Mouse (Mus musculus): Measurements from ENCODE around the gene Tmem208. TPM values are rescaled to one million over a fixed set of nuclear protein-coding genes. Genes with fewer than 3 reads are reported as not detected.

Gene Tmem208
- polyA plus RNA-seq, 1 experiment: 67.8 TPM

- peaks cover 5% of the 10 kb centered on the region for H3K27me3 ChIP-seq (ENCODE audit: control insufficient read depth, insufficient read depth, low read length)
- DNase-seq (ENCODE audit: low read depth in 1 of 2, low spot score in 2 of 2): no peak
- H3K36me3 ChIP-seq (ENCODE audit: control insufficient read depth, insufficient read depth, low read length): no peaks in the 10 kb centered on the region
- H3K27ac ChIP-seq (ENCODE audit: insufficient read depth, low read length): no peak overlapping the region
- no peak for TF ChIP-seq CTCF (IDR thresholded peaks at IDR 0.05; ENCODE audit: extremely low read depth, insufficient read depth, insufficient read length, insufficient replicate concordance)
- TF ChIP-seq POLR2A (IDR thresholded peaks at IDR 0.05; ENCODE audit: low read depth, low read length): no peak
- no peak overlapping the region for H3K4me3 ChIP-seq (ENCODE audit: extremely low read depth, insufficient read depth, insufficient read length)
- peaks cover 10% of the 10 kb centered on the region for H3K4me1 ChIP-seq (ENCODE audit: control insufficient read depth, insufficient read depth, insufficient read length)
- WGBS: 82% methylated on average over 7 of the region's 7 CpGs
These were observed 24.0 kb downstream of the Tmem208 start for GRCm38 (mm10) chr8:105350186-105350585.

GRCm38 (mm10) chr8:105353583-105354135 is 27.5 kb downstream of the Tmem208 start:
- Histone ChIP-seq H3K4me3 (ENCODE audit: extremely low read depth, insufficient read depth, insufficient read length) (no peak overlapping the region), H3K4me1 (ENCODE audit: control insufficient read depth, insufficient read depth, insufficient read length) (peaks cover 9% of the 10 kb centered on the region), H3K27me3 (ENCODE audit: control insufficient read depth, insufficient read depth, low read length) (peaks cover 5% of the 10 kb centered on the region), H3K27ac (ENCODE audit: insufficient read depth, low read length) (no peak overlapping the region), H3K36me3 (ENCODE audit: control insufficient read depth, insufficient read depth, low read length) (no peaks in the 10 kb centered on the region)
- no peak for TF ChIP-seq CTCF (IDR thresholded peaks at IDR 0.05; ENCODE audit: extremely low read depth, insufficient read depth, insufficient read length, insufficient replicate concordance)
- TF ChIP-seq POLR2A (IDR thresholded peaks at IDR 0.05; ENCODE audit: low read depth, low read length): no peak
- 93% methylated on average over 8 of the region's 8 CpGs for WGBS
- no peak for DNase-seq (ENCODE audit: low read depth in 1 of 2, low spot score in 2 of 2)

DNA sequence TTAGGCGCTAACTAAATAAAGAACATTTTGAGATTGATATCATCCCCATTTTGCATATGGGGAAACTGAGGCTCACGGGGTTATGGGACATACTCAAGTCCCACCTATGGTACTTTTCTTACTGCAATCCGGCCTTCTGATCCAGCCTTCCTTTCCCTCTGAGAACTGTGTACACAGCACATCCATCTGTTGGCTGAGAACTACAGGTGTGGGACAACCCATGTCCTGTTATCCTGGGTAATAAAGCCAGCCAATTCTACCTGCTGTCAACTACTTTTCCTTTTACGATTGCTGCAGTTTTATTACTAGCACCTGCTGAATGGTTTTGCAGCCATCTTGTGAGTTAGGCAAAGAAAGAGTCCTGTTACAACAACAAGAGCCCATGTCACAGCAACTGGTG is 28.4 kb downstream of the Tmem208 start:
- 91% methylated on average over 4 of the region's 4 CpGs for WGBS
- H3K27ac ChIP-seq (ENCODE audit: insufficient read depth, low read length): no peak overlapping the region

DNA sequence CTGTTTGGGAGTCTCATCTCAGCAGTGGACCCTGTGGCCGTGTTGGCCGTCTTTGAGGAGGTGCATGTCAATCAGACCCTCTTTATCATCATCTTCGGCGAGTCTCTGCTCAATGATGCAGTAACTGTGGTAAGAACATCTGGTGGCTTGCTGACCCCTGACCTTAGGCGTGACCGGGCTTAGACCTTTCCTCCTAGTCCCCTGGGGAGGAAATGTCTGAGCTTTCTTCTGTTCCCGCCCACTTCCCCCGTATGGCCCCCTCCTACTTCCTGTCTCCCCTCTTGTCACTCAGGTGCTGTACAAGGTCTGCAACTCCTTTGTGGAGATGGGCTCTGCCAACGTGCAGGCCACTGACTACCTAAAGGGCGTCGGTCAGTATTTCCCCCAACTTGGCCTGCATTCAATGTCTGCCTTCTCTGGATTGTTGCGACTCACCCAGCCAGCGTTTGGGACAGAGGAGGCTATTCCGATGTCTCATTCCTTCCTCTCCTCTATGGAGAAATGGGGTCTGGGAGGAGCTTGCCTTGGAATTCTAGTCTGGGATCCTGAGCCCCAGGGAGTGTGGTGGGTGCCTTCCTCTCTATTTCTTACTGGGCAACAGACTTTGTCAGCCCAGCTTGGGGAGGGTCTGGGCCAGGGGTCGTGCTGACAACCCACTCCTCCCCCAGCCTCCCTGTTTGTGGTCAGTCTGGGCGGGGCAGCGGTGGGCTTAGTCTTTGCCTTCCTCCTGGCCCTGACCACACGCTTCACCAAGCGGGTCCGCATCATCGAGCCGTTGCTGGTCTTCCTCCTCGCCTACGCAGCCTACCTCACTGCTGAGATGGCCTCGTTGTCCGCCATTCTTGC is 29.2 kb downstream of the Tmem208 start:
- Histone ChIP-seq H3K27me3 (ENCODE audit: control insufficient read depth, insufficient read depth, low read length) (no peaks in the 10 kb centered on the region), H3K4me1 (ENCODE audit: control insufficient read depth, insufficient read depth, insufficient read length) (peaks cover 2% of the 10 kb centered on the region; the same call in 1 of the 2 replicates), H3K27ac (ENCODE audit: insufficient read depth, low read length) (no peak overlapping the region), H3K4me3 (ENCODE audit: extremely low read depth, insufficient read depth, insufficient read length) (no peak overlapping the region), H3K36me3 (ENCODE audit: control insufficient read depth, insufficient read depth, low read length) (no peaks in the 10 kb centered on the region)
- no peak for TF ChIP-seq POLR2A (IDR thresholded peaks at IDR 0.05; ENCODE audit: low read depth, low read length)
- TF ChIP-seq CTCF (IDR thresholded peaks at IDR 0.05; ENCODE audit: extremely low read depth, insufficient read depth, insufficient read length, insufficient replicate concordance): no peak
- DNase-seq (ENCODE audit: low read depth in 1 of 2, low spot score in 2 of 2): peak in 1 of 2 experiments; percentile 49
- 59% methylated on average over 26 of the region's 26 CpGs for WGBS

More for the DNA sequence above, 28.4 kb downstream of the Tmem208 start:
- H3K4me1 ChIP-seq (ENCODE audit: control insufficient read depth, insufficient read depth, insufficient read length): peaks cover 2% of the 10 kb centered on the region; the same call in 1 of the 2 replicates
- H3K27me3 ChIP-seq (ENCODE audit: control insufficient read depth, insufficient read depth, low read length): no peaks in the 10 kb centered on the region; the same call in 1 of the 2 replicates
- DNase-seq (ENCODE audit: low read depth in 1 of 2, low spot score in 2 of 2): no peak
- no peak for TF ChIP-seq CTCF (IDR thresholded peaks at IDR 0.05; ENCODE audit: extremely low read depth, insufficient read depth, insufficient read length, insufficient replicate concordance)
- TF ChIP-seq POLR2A (IDR thresholded peaks at IDR 0.05; ENCODE audit: low read depth, low read length): no peak
- H3K36me3 ChIP-seq (ENCODE audit: control insufficient read depth, insufficient read depth, low read length): no peaks in the 10 kb centered on the region
- H3K4me3 ChIP-seq (ENCODE audit: extremely low read depth, insufficient read depth, insufficient read length): no peak overlapping the region

- DNase-seq (ENCODE audit: low read depth in 1 of 2, low spot score in 2 of 2): no peak
- H3K4me3 ChIP-seq (ENCODE audit: extremely low read depth, insufficient read depth, insufficient read length): no peak overlapping the region
- H3K36me3 ChIP-seq (ENCODE audit: control insufficient read depth, insufficient read depth, low read length): no peaks in the 10 kb centered on the region
- H3K4me1 ChIP-seq (ENCODE audit: control insufficient read depth, insufficient read depth, insufficient read length): peaks cover 2% of the 10 kb centered on the region; the same call in 1 of the 2 replicates
- 97% methylated on average over 14 of the region's 14 CpGs for WGBS
- no peak overlapping the region for H3K27ac ChIP-seq (ENCODE audit: insufficient read depth, low read length)
- no peaks in the 10 kb centered on the region for H3K27me3 ChIP-seq (ENCODE audit: control insufficient read depth, insufficient read depth, low read length)
- no peak for TF ChIP-seq CTCF (IDR thresholded peaks at IDR 0.05; ENCODE audit: extremely low read depth, insufficient read depth, insufficient read length, insufficient replicate concordance)
- TF ChIP-seq POLR2A (IDR thresholded peaks at IDR 0.05; ENCODE audit: low read depth, low read length): no peak
These were observed 30.5 kb downstream of the Tmem208 start for GRCm38 (mm10) chr8:105356681-105357080.

GRCm38 (mm10) chr8:105359208-105359607 is 33.1 kb downstream of the Tmem208 start:
- WGBS: 93% methylated on average over 15 of the region's 15 CpGs

More at GRCm38 (mm10) chr8:105359208-105359607, 33.1 kb downstream of the Tmem208 start:
- Histone ChIP-seq H3K27ac (ENCODE audit: insufficient read depth, low read length) (no peak overlapping the region), H3K27me3 (ENCODE audit: control insufficient read depth, insufficient read depth, low read length) (no peaks in the 10 kb centered on the region), H3K4me3 (ENCODE audit: extremely low read depth, insufficient read depth, insufficient read length) (no peak overlapping the region), H3K4me1 (ENCODE audit: control insufficient read depth, insufficient read depth, insufficient read length) (peaks cover 2% of the 10 kb centered on the region; the same call in 1 of the 2 replicates), H3K36me3 (ENCODE audit: control insufficient read depth, insufficient read depth, low read length) (no peaks in the 10 kb centered on the region)
- TF ChIP-seq POLR2A (IDR thresholded peaks at IDR 0.05; ENCODE audit: low read depth, low read length) (no peak), CTCF (IDR thresholded peaks at IDR 0.05; ENCODE audit: extremely low read depth, insufficient read depth, insufficient read length, insufficient replicate concordance) (no peak)
- DNase-seq (ENCODE audit: low read depth in 1 of 2, low spot score in 2 of 2): no peak
